In the genomic region with DNA sequence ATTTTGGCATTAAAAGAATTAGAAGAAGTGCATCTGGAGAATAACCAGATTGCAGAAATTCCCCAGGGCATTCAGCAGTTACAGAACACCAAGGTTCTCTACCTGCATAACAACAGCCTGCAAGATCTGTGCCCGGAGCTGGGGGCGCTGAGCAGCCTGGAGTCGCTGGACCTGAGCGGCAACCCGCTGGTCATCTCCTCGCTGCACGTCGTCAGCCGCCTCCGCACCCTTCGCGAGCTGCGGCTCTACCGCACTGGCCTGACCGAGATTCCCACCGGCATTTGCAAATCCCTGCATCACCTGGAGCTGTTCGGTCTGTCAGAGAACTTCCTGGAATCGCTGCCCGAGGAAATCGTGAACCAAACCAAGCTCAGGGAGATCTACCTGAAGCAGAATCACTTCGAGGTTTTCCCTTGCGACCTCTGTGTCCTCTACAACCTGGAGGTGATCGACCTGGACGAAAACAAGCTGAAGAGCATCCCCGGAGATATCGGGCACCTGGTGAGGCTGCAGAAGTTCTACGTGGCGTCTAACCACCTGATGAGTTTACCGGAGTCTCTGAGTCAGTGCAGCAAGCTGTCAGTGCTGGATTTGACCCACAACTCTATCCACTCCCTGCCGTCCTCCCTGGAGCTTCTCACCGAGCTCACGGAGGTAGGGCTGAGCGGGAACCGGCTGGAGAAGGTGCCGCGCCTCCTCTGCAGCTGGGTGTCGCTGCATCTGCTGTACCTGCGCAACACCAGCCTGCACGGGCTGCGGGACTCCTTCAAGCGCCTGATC, we compare ENCODE assay signal across 9 mouse cellular contexts. TPM values are rescaled to one million over a fixed set of nuclear protein-coding genes. Genes with fewer than 3 reads are reported as not detected.
A peak's percentile ranks its signal among the peaks of the same experiment; 100 is the strongest.
DNase-seq lines count a peak whose midpoint lies in the region; ATAC-seq lines count a peak whose summit lies in the region.
"Had no signal": no experiment of that assay in that cellular context is flagged by ENCODE, and none has a peak within 500 bp of the region (broad histone marks: within the 10 kb centered on the region; RNA-seq: fewer than 3 reads in every experiment).

No protein-coding gene starts in this region.

- H3K4me1 ChIP-seq in heart, embryonic 11.5 days (ENCODE audit: control insufficient read depth, insufficient read depth, low read length), result peaks cover 2% of the 10 kb centered on the region; the same call in 1 of the 2 replicates
- peaks cover 13% of the 10 kb centered on the region; the same call in 1 of the 2 replicates for H3K4me1 ChIP-seq in embryonic facial prominence, embryonic 14.5 days (ENCODE audit: control insufficient read depth, insufficient read depth, low read length)
- peaks cover 16% of the 10 kb centered on the region; the same call in 1 of the 2 replicates for H3K4me1 ChIP-seq in intestine, embryonic 15.5 days (replicated peaks)
- H3K4me1 ChIP-seq in liver, embryonic 15.5 days (replicated peaks), result 0 out of 2 replicates have a peak, but pooled peaks cover 3% of the 10 kb centered on the region
- H3K4me1 ChIP-seq in neural tube, embryonic 13.5 days (replicated peaks), result peaks cover 26% of the 10 kb centered on the region

- intact Hi-C loops in heart, postnatal 25 days (cut with DNase I), result no loop called here

- under 1% methylated on average over 41 of the region's 41 CpGs for WGBS in heart, embryonic 11.5 days (ENCODE audit: insufficient replicate concordance)
- under 1% methylated on average over 38 of the region's 41 CpGs for WGBS in embryonic facial prominence, embryonic 14.5 days
- whole genome bisulfite sequencing in intestine, embryonic 15.5 days, result under 1% methylated on average over 41 of the region's 41 CpGs
- under 1% methylated on average over 41 of the region's 41 CpGs for WGBS in liver, embryonic 15.5 days (ENCODE audit: insufficient replicate concordance)
- WGBS in neural tube, embryonic 13.5 days, result 1% methylated on average over 41 of the region's 41 CpGs

- H3K9ac ChIP-seq in heart, embryonic 11.5 days (ENCODE audit: low read depth, low read length), result 0 out of 2 replicates have a peak overlapping the region, but pooled peaks have one; percentile 39
- H3K9ac ChIP-seq in embryonic facial prominence, embryonic 14.5 days (ENCODE audit: low read depth, low read length), result peak overlapping the region; percentile 40
- peak overlapping the region; percentile 32; the same call in 1 of the 2 replicates for H3K9ac ChIP-seq in intestine, embryonic 15.5 days
- H3K9ac ChIP-seq in liver, embryonic 15.5 days, result no peak overlapping the region
- H3K9ac ChIP-seq in neural tube, embryonic 13.5 days, result peak overlapping the region; percentile 60

- no peaks in the 10 kb centered on the region for H3K9me3 ChIP-seq in heart, embryonic 11.5 days (replicated peaks; ENCODE audit: control insufficient read depth, low read length)
- no peaks in the 10 kb centered on the region for H3K9me3 ChIP-seq in embryonic facial prominence, embryonic 14.5 days (ENCODE audit: control insufficient read depth, low read length)
- H3K9me3 ChIP-seq in intestine, embryonic 15.5 days, result no peaks in the 10 kb centered on the region
- no peaks in the 10 kb centered on the region for H3K9me3 ChIP-seq in liver, embryonic 15.5 days (replicated peaks)
- H3K9me3 ChIP-seq in neural tube, embryonic 13.5 days, result no peaks in the 10 kb centered on the region

- H3K36me3 ChIP-seq in heart, embryonic 11.5 days (ENCODE audit: control insufficient read depth, insufficient read depth, low read length), result no peaks in the 10 kb centered on the region
- no peaks in the 10 kb centered on the region for H3K36me3 ChIP-seq in embryonic facial prominence, embryonic 14.5 days (ENCODE audit: control insufficient read depth, insufficient read depth, low read length)
- H3K36me3 ChIP-seq in intestine, embryonic 15.5 days, result no peaks in the 10 kb centered on the region
- H3K36me3 ChIP-seq in liver, embryonic 15.5 days (replicated peaks), result no peaks in the 10 kb centered on the region
- H3K36me3 ChIP-seq in neural tube, embryonic 13.5 days, result no peaks in the 10 kb centered on the region

- H3K4me3 ChIP-seq in heart, embryonic 11.5 days (ENCODE audit: low read depth, low read length), result peak overlapping the region; percentile 49
- H3K4me3 ChIP-seq in embryonic facial prominence, embryonic 14.5 days (ENCODE audit: low read depth, low read length), result peak overlapping the region; percentile 41
- H3K4me3 ChIP-seq in intestine, embryonic 15.5 days (replicated peaks), result peak overlapping the region; percentile 39
- H3K4me3 ChIP-seq in liver, embryonic 15.5 days (replicated peaks), result peak overlapping the region; percentile 20
- peak overlapping the region; percentile 44 for H3K4me3 ChIP-seq in neural tube, embryonic 13.5 days
- H3K4me3 ChIP-seq: myocyte had no signal

- no peak overlapping the region for H3K27ac ChIP-seq in heart, embryonic 11.5 days (ENCODE audit: low read depth, low read length)
- H3K27ac ChIP-seq in embryonic facial prominence, embryonic 14.5 days (replicated peaks; ENCODE audit: low read depth, low read length), result no peak overlapping the region
- H3K27ac ChIP-seq in intestine, embryonic 15.5 days, result no peak overlapping the region
- H3K27ac ChIP-seq in liver, embryonic 15.5 days (replicated peaks), result no peak overlapping the region
- H3K27ac ChIP-seq in neural tube, embryonic 13.5 days (replicated peaks), result no peak overlapping the region

- peaks cover 14% of the 10 kb centered on the region for H3K27me3 ChIP-seq in heart, embryonic 11.5 days (ENCODE audit: control insufficient read depth, insufficient read depth, low read length)
- peaks cover 21% of the 10 kb centered on the region for H3K27me3 ChIP-seq in embryonic facial prominence, embryonic 14.5 days (replicated peaks; ENCODE audit: control insufficient read depth, insufficient read depth, low read length)
- H3K27me3 ChIP-seq in intestine, embryonic 15.5 days (replicated peaks), result peaks cover 8% of the 10 kb centered on the region; the same call in 1 of the 2 replicates
- peaks cover 56% of the 10 kb centered on the region for H3K27me3 ChIP-seq in liver, embryonic 15.5 days
- peaks cover 41% of the 10 kb centered on the region for H3K27me3 ChIP-seq in neural tube, embryonic 13.5 days

- peak overlapping the region; percentile 94 for H3K4me2 ChIP-seq in heart, embryonic 11.5 days
- H3K4me2 ChIP-seq in embryonic facial prominence, embryonic 14.5 days (ENCODE audit: low read depth, low read length), result peak overlapping the region; percentile 80
- H3K4me2 ChIP-seq in intestine, embryonic 15.5 days (replicated peaks), result peak overlapping the region; percentile 84
- peak overlapping the region; percentile 56 for H3K4me2 ChIP-seq in liver, embryonic 15.5 days
- peak overlapping the region; percentile 83 for H3K4me2 ChIP-seq in neural tube, embryonic 13.5 days

- no peak for DNase-seq in heart, postnatal 25 days (ENCODE audit: low spot score)
- DNase-seq in Muller cell, postnatal 12 days (ENCODE audit: inconsistent ontology term), result peak; percentile 14
- DNase-seq in embryonic facial prominence, embryonic 14.5 days (ENCODE audit: low spot score), result peak; percentile 53
- no peak for DNase-seq in layer of hippocampus, adult 8-10 months (ENCODE audit: low spot score in 2 of 2)

- 0 out of 2 replicates have a peak, but pooled peaks have one; percentile 35 for ATAC-seq in heart, embryonic 11.5 days (replicated peaks; ENCODE audit: insufficient number of reproducible peaks, low FRiP score, low TSS enrichment)
- peak; percentile 68 for ATAC-seq in embryonic facial prominence, embryonic 14.5 days (ENCODE audit: low read depth)
- peak; percentile 85 for ATAC-seq in intestine, embryonic 15.5 days
- no peak for ATAC-seq in liver, embryonic 15.5 days (ENCODE audit: insufficient read depth)
- ATAC-seq in neural tube, embryonic 13.5 days (ENCODE audit: low read depth), result peak; percentile 88

RNA-seq across cellular contexts. Expression of gene Lrrc34, which starts 2.6 kb away (rescaled TPM):
- 0.62 and 0.86 TPM in 2 replicates for polyA plus RNA-seq in heart, embryonic 11.5 days (2014; fragmentation: Nextera tagmentation; extraction: Ambion mirVana)
- total RNA-seq in heart, postnatal 25 days (2021), result not detected
- polyA plus RNA-seq in embryonic facial prominence, embryonic 14.5 days (2014; fragmentation: Nextera tagmentation; extraction: Ambion mirVana), result 1.4 and 5.4 TPM in 2 replicates
- polyA plus RNA-seq in intestine, embryonic 15.5 days (2015; fragmentation: Nextera tagmentation; extraction: Ambion mirVana), result 0.40 and 0.48 TPM in 2 replicates
- polyA plus RNA-seq in liver, embryonic 15.5 days (2015; fragmentation: Nextera tagmentation; extraction: Ambion mirVana), result 0.05 TPM in 1 of 2 replicates, not detected in the other
- polyA plus RNA-seq in neural tube, embryonic 13.5 days (2015; fragmentation: Nextera tagmentation; extraction: Ambion mirVana), result 0.62 and 0.78 TPM in 2 replicates
- total RNA-seq in layer of hippocampus, adult 8-10 months (2022), result under 1 TPM in 1 of 4 experiments, not detected in 3; 0.38 TPM
- polyA plus RNA-seq: myocyte had no signal

RNA-seq across cellular contexts. Expression of gene Lrriq4, which starts 5.9 kb away (rescaled TPM):
- 0.09 TPM in 1 of 2 replicates, not detected in the other for polyA plus RNA-seq in heart, embryonic 11.5 days (2014; fragmentation: Nextera tagmentation; extraction: Ambion mirVana)
- total RNA-seq in heart, postnatal 25 days (2021), result not detected
- not detected in 2 replicates for polyA plus RNA-seq in embryonic facial prominence, embryonic 14.5 days (2014; fragmentation: Nextera tagmentation; extraction: Ambion mirVana)
- not detected in 2 replicates for polyA plus RNA-seq in intestine, embryonic 15.5 days (2015; fragmentation: Nextera tagmentation; extraction: Ambion mirVana)
- polyA plus RNA-seq in liver, embryonic 15.5 days (2015; fragmentation: Nextera tagmentation; extraction: Ambion mirVana), result not detected in 2 replicates
- polyA plus RNA-seq in neural tube, embryonic 13.5 days (2015; fragmentation: Nextera tagmentation; extraction: Ambion mirVana), result not detected in 2 replicates
- total RNA-seq in layer of hippocampus, adult 8-10 months (2022), result not detected
- polyA plus RNA-seq: myocyte had no signal

RNA-seq across cellular contexts. Expression of gene Mynn, which starts 48.4 kb away (rescaled TPM):
- polyA plus RNA-seq in heart, embryonic 11.5 days (2014; fragmentation: Nextera tagmentation; extraction: Ambion mirVana), result 22.1 and 30.3 TPM in 2 replicates
- 10 to 100 TPM; 16.4 to 18.1 TPM for total RNA-seq in heart, postnatal 25 days (2021)
- polyA plus RNA-seq in embryonic facial prominence, embryonic 14.5 days (2014; fragmentation: Nextera tagmentation; extraction: Ambion mirVana), result 29.9 and 33.6 TPM in 2 replicates
- 24.0 and 24.3 TPM in 2 replicates for polyA plus RNA-seq in intestine, embryonic 15.5 days (2015; fragmentation: Nextera tagmentation; extraction: Ambion mirVana)
- polyA plus RNA-seq in liver, embryonic 15.5 days (2015; fragmentation: Nextera tagmentation; extraction: Ambion mirVana), result 12.4 and 13.0 TPM in 2 replicates
- 33.9 and 35.5 TPM in 2 replicates for polyA plus RNA-seq in neural tube, embryonic 13.5 days (2015; fragmentation: Nextera tagmentation; extraction: Ambion mirVana)
- total RNA-seq in layer of hippocampus, adult 8-10 months (2022), result 10 to 100 TPM; 12.5 to 23.4 (median 19.9) TPM

RNA-seq across cellular contexts. Expression of gene Lrrc31, which starts 49.4 kb away (rescaled TPM):
- not detected in 2 replicates for polyA plus RNA-seq in heart, embryonic 11.5 days (2014; fragmentation: Nextera tagmentation; extraction: Ambion mirVana)
- total RNA-seq in heart, postnatal 25 days (2021), result under 1 TPM; 0.17 to 0.39 TPM
- polyA plus RNA-seq in embryonic facial prominence, embryonic 14.5 days (2014; fragmentation: Nextera tagmentation; extraction: Ambion mirVana), result 0.54 and 0.85 TPM in 2 replicates
- polyA plus RNA-seq in intestine, embryonic 15.5 days (2015; fragmentation: Nextera tagmentation; extraction: Ambion mirVana), result 1.3 and 1.9 TPM in 2 replicates
- polyA plus RNA-seq in liver, embryonic 15.5 days (2015; fragmentation: Nextera tagmentation; extraction: Ambion mirVana), result not detected in 2 replicates
- polyA plus RNA-seq in neural tube, embryonic 13.5 days (2015; fragmentation: Nextera tagmentation; extraction: Ambion mirVana), result not detected in 2 replicates
- total RNA-seq in layer of hippocampus, adult 8-10 months (2022), result under 1 TPM in 1 of 4 experiments, not detected in 3; 0.31 TPM
- polyA plus RNA-seq: myocyte had no signal

RNA-seq across cellular contexts. Expression of gene Actrt3, which starts 50.5 kb away (rescaled TPM):
- not detected in 2 replicates for polyA plus RNA-seq in heart, embryonic 11.5 days (2014; fragmentation: Nextera tagmentation; extraction: Ambion mirVana)
- not detected for total RNA-seq in heart, postnatal 25 days (2021)
- polyA plus RNA-seq in embryonic facial prominence, embryonic 14.5 days (2014; fragmentation: Nextera tagmentation; extraction: Ambion mirVana), result 0.13 TPM in 1 of 2 replicates, not detected in the other
- polyA plus RNA-seq in intestine, embryonic 15.5 days (2015; fragmentation: Nextera tagmentation; extraction: Ambion mirVana), result 0.16 and 0.35 TPM in 2 replicates
- not detected in 2 replicates for polyA plus RNA-seq in liver, embryonic 15.5 days (2015; fragmentation: Nextera tagmentation; extraction: Ambion mirVana)
- polyA plus RNA-seq in neural tube, embryonic 13.5 days (2015; fragmentation: Nextera tagmentation; extraction: Ambion mirVana), result 0.32 and 0.59 TPM in 2 replicates
- total RNA-seq in layer of hippocampus, adult 8-10 months (2022), result 1 to 10 TPM in 3 of 4 experiments, under 1 TPM in 1; 0.86 to 1.5 (median 1.1) TPM
- polyA plus RNA-seq: myocyte had no signal

Comparison
In these comparisons a context has a peak if more than half of its experiments do, and no peak if none do; other contexts are left out.
1. DNase-seq: peak in Muller cell, postnatal 12 days (single experiment) and embryonic facial prominence, embryonic 14.5 days (single experiment); none in heart, postnatal 25 days (single experiment) and layer of hippocampus, adult 8-10 months (0 of 2).
2. Peak in every context shown above with its lines, with median percentiles within 50 percentile points of each other: H3K4me2 ChIP-seq and H3K4me3 ChIP-seq.